Mouse (Mus musculus) CH12.LX (cell line): ENCODE measurements at regions not wholly inside any gene's neighbourhood (a gene's known extent, or its start where the extent isn't known, plus 50 kb on each side); places are given as distances from the start of the nearest gene placed in this dataset.

Experiments
- DNase-seq: peaks from one replicate; pipeline ENCODE4 v3.0.0-alpha.2; 2013; ENCODE audit errors: extremely low read depth
- H3K27ac ChIP-seq: 2 replicates; pipeline ENCODE4 v1.5.1; 2012; ENCODE audit warnings: low read depth, mild to moderate bottlenecking, control low read depth, moderate library complexity; ENCODE audit not compliant: insufficient read depth
- H3K27me3 ChIP-seq: replicated peaks from 2 replicates; pipeline ENCODE3; 2012; ENCODE audit warnings: inconsistent platforms
- H3K36me3 ChIP-seq, 2 experiments: replicated peaks in 1 of 2; 2 replicates each; pipeline versions ENCODE3 to v1.6.1; 2012; ENCODE audit warnings: inconsistent platforms in 1 of 2, low read length in 1 of 2, mild to moderate bottlenecking in 1 of 2, mixed read lengths in 1 of 2, moderate library complexity in 1 of 2; ENCODE audit not compliant: control insufficient read depth in 1 of 2, insufficient read depth in 1 of 2
- H3K4me1 ChIP-seq, 2 experiments: 2 replicates each; pipeline ENCODE4 v1.6.1; 2012; ENCODE audit warnings: inconsistent platforms in 1 of 2, moderate library complexity in 1 of 2; ENCODE audit not compliant: insufficient read depth in 2 of 2, control insufficient read depth in 1 of 2
- H3K4me2 ChIP-seq: 2 replicates; pipeline ENCODE4 v1.6.1; 2012; ENCODE audit warnings: low read depth, mild to moderate bottlenecking, control low read depth; ENCODE audit not compliant: poor library complexity, insufficient read depth, severe bottlenecking
- H3K4me3 ChIP-seq, 3 experiments: fragments of 150-350 bp in 1 of 3; sonication (generic) in 1 of 3; replicated peaks in 1 of 3; 2 replicates each; pipeline versions ENCODE3 to v1.5.1; 2011 to 2012; ENCODE audit warnings: low read depth in 2 of 3, low read length in 2 of 3, mild to moderate bottlenecking in 2 of 3, moderate library complexity in 2 of 3, control low read depth in 1 of 3, improper control_type of control experiment in 1 of 3, inconsistent platforms in 1 of 3, mixed read lengths in 1 of 3; ENCODE audit not compliant: poor library complexity in 1 of 3
- H3K79me2 ChIP-seq: replicated peaks from 2 replicates; pipeline ENCODE4 v1.6.1; 2012; ENCODE audit warnings: mild to moderate bottlenecking, moderate library complexity; ENCODE audit not compliant: control insufficient read depth, poor library complexity, insufficient read depth, severe bottlenecking; ENCODE audit errors: extremely low read depth
- H3K9ac ChIP-seq: 2 replicates; pipeline ENCODE4 v1.6.1; 2012; ENCODE audit warnings: low read depth, mild to moderate bottlenecking, control low read depth, moderate library complexity; ENCODE audit not compliant: insufficient read depth
- H3K9me3 ChIP-seq: replicated peaks from 2 replicates; pipeline ENCODE3; 2012; ENCODE audit warnings: low read length, inconsistent platforms, mixed read lengths
- EP300 ChIP-seq: IDR thresholded peaks from 2 replicates; pipeline ENCODE4 v1.6.1; 2011; ENCODE audit warnings: low read length, improper control_type of control experiment
- ETS1 ChIP-seq: conservative IDR thresholded peaks from 2 replicates; pipeline ENCODE4 v1.6.1; 2012; ENCODE audit warnings: low read depth, mild to moderate bottlenecking, inconsistent platforms, low read length, improper control_type of control experiment, moderate library complexity
- IRF4 ChIP-seq: IDR thresholded peaks from 2 replicates; pipeline ENCODE4 v1.6.1; 2014; ENCODE audit warnings: low read depth, mild to moderate bottlenecking, inconsistent platforms, low read length, improper control_type of control experiment
- MAFK ChIP-seq: IDR thresholded peaks from 2 replicates; pipeline ENCODE4 v1.6.1; 2011; ENCODE audit warnings: low read length, improper control_type of control experiment; ENCODE audit not compliant: insufficient replicate concordance
- MAZ ChIP-seq: IDR thresholded peaks from 2 replicates; pipeline ENCODE4 v1.6.1; 2012; ENCODE audit warnings: low read depth, mild to moderate bottlenecking, inconsistent platforms, low read length, improper control_type of control experiment, moderate library complexity
- MYC ChIP-seq: IDR thresholded peaks from 2 replicates; pipeline ENCODE4 v1.6.1; 2011; ENCODE audit warnings: low read depth, mild to moderate bottlenecking, improper control_type of control experiment, low read length
- NELFE ChIP-seq: IDR thresholded peaks from 2 replicates; pipeline ENCODE4 v1.6.1; 2011; ENCODE audit warnings: low read depth, low read length, improper control_type of control experiment
- NRF1 ChIP-seq: IDR thresholded peaks from 2 replicates; pipeline ENCODE4 v1.6.1; 2014; ENCODE audit warnings: low read depth, mild to moderate bottlenecking, inconsistent platforms, low read length, improper control_type of control experiment, moderate library complexity
- RAD21 ChIP-seq: IDR thresholded peaks from 2 replicates; pipeline ENCODE4 v1.6.1; 2011; ENCODE audit warnings: low read depth, mild to moderate bottlenecking, low read length, improper control_type of control experiment, moderate library complexity
- RCOR1 ChIP-seq: conservative IDR thresholded peaks from 2 replicates; pipeline ENCODE4 v1.6.1; 2012; ENCODE audit warnings: low read depth, mild to moderate bottlenecking, inconsistent platforms, low read length, improper control_type of control experiment
- SIN3A ChIP-seq: IDR thresholded peaks from 2 replicates; pipeline ENCODE4 v1.6.1; 2012; ENCODE audit warnings: low read length, improper control_type of control experiment, inconsistent platforms
- TBP ChIP-seq: conservative IDR thresholded peaks from 2 replicates; pipeline ENCODE4 v1.6.1; 2011; ENCODE audit warnings: low read depth, low read length, improper control_type of control experiment
- UBTF ChIP-seq: IDR thresholded peaks from 2 replicates; pipeline ENCODE4 v1.6.1; 2012; ENCODE audit warnings: low read depth, mild to moderate bottlenecking, inconsistent platforms, low read length, improper control_type of control experiment, moderate library complexity
- USF1 ChIP-seq: IDR thresholded peaks from 2 replicates; pipeline ENCODE4 v1.6.1; 2014; ENCODE audit warnings: low read depth, mild to moderate bottlenecking, inconsistent platforms, low read length, improper control_type of control experiment
- USF2 ChIP-seq: conservative IDR thresholded peaks from 2 replicates; pipeline ENCODE4 v1.6.1; 2011; ENCODE audit warnings: low read depth, low read length, improper control_type of control experiment
- ZC3H11A ChIP-seq: IDR thresholded peaks from 2 replicates; pipeline ENCODE4 v1.6.1; 2012; ENCODE audit warnings: low read depth, mild to moderate bottlenecking, inconsistent platforms, low read length, improper control_type of control experiment
- ZMIZ1 ChIP-seq: IDR thresholded peaks from 2 replicates; pipeline ENCODE4 v1.6.1; 2012; ENCODE audit warnings: low read depth, mild to moderate bottlenecking, inconsistent platforms, low read length, improper control_type of control experiment
- dilution Hi-C: fragments of 300-500 bp; cut with MboI; formaldehyde crosslinking; loops from 2 replicates; pipeline ENCODE4 v1.14.3; 2020; ENCODE audit warnings: low sequenced_read_pairs; ENCODE audit not compliant: extremely low pct_unique_long_range_greater_than_20kb, extremely low pct_ligation_motif_present
- in situ Hi-C: fragments of 300-500 bp; cut with MboI; formaldehyde crosslinking; loops from 3 replicates; pipeline ENCODE4 v1.14.3; 2019; ENCODE audit warnings: low sequenced_read_pairs, low pct_ligation_motif_present, low pct_unique_long_range_greater_than_20kb, mixed read lengths

GRCm38 (mm10) chr1:105430712-105431111 lies 74.2 kb upstream of the Rnf152 start:
- H3K4me3 ChIP-seq = no peak overlapping the region
- in situ Hi-C loops = no loop called here
- H3K9ac ChIP-seq = no peak overlapping the region
- H3K79me2 ChIP-seq = no peaks in the 10 kb centered on the region
- DNase-seq = no peak
- dilution Hi-C loops = no loop called here
- TF ChIP-seq SIN3A = no peak
- peaks cover 0 to 13% of the 10 kb centered on the region in 2 experiments; a peak in 2 of 4 replicates for H3K4me1 ChIP-seq
- no peaks in the 10 kb centered on the region for H3K36me3 ChIP-seq
- H3K4me2 ChIP-seq = no peak overlapping the region
- H3K9me3 ChIP-seq = no peaks in the 10 kb centered on the region
- no peak overlapping the region for H3K27ac ChIP-seq
- no peaks in the 10 kb centered on the region for H3K27me3 ChIP-seq

DNA sequence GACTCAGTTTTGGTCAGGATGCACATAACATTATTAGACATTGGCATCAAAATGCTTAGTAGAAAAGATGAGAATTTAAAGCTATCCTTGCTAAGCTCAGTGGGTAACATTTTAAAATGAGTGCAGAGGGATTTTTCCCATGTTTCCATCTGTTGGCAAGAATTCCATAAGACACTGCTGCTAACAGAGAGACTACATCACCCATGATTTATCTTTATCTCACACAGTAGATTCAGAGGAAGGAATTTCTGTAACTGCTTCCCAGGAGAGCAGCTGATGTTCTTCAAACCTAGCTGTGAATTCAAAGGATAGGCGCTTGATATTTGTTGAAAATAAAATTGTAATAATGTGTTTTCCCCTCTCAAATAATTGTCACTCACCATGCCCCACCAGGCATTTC lies 71.7 kb upstream of the Rnf152 start:
- no peaks in the 10 kb centered on the region; a peak in 1 of 4 replicates for H3K4me1 ChIP-seq
- no peaks in the 10 kb centered on the region for H3K36me3 ChIP-seq
- H3K9me3 ChIP-seq = no peaks in the 10 kb centered on the region
- H3K79me2 ChIP-seq = no peaks in the 10 kb centered on the region
- H3K27me3 ChIP-seq = no peaks in the 10 kb centered on the region
- no peak overlapping the region for H3K4me3 ChIP-seq
- TF ChIP-seq ETS1 (no peak), TBP (no peak), EP300 (no peak), MAZ (no peak), MYC (no peak), NELFE (no peak), ZC3H11A (no peak), USF2 (no peak), RAD21 (no peak), NRF1 (no peak), USF1 (no peak), RCOR1 (no peak), IRF4 (no peak), ZMIZ1 (no peak), UBTF (no peak), MAFK (no peak)
- H3K9ac ChIP-seq = no peak overlapping the region
- DNase-seq = no peak
- dilution Hi-C loops (no loop called here), in situ Hi-C loops (no loop called here)
- H3K4me2 ChIP-seq = no peak overlapping the region
- H3K27ac ChIP-seq = no peak overlapping the region
